Mouse (Mus musculus) c-Kit-positive CD71-positive TER-119-negative erythroid progenitor cells, embryonic 14.5 days (primary cell): Measurements from ENCODE around the gene Tmem178.
A peak's percentile ranks its signal among the peaks of the same experiment; 100 is the strongest.
"Not testable (repeated sequence)": the region's sequence is repeated elsewhere in the genome, so short reads cannot be mapped to it uniquely, and the experiment has no call there.

ENCODE experiments used
- DNase-seq: peaks from one replicate; pipeline ENCODE4 v3.0.0-alpha.2; 2013; ENCODE audit warnings: low read depth

Tmem178 gene

DNA sequence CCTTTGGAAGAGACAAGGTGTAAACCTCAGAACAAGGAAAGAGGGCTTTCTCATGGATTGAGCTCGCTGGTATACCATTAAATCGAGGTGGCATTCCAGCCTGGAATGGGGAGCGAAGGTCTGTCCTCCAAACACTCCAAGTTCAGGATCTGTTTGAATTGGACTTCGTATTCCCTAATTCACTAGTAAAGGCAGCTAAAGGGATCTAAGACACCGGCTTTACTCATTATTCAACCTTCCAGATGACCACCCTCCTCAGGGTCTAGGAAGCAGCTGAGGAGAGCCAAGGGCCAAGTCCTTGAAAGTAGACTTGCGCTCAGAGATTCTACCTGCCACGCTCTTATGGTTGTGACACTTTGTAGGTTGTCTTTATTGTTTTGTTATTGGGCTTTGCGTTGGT lies 1.1 kb downstream of the Tmem178 start:
- DNase-seq, result not testable (repeated sequence)

GRCm38 (mm10) chr17:80946091-80946885 lies 1.9 kb downstream of the Tmem178 start:
- no peak for DNase-seq

DNA sequence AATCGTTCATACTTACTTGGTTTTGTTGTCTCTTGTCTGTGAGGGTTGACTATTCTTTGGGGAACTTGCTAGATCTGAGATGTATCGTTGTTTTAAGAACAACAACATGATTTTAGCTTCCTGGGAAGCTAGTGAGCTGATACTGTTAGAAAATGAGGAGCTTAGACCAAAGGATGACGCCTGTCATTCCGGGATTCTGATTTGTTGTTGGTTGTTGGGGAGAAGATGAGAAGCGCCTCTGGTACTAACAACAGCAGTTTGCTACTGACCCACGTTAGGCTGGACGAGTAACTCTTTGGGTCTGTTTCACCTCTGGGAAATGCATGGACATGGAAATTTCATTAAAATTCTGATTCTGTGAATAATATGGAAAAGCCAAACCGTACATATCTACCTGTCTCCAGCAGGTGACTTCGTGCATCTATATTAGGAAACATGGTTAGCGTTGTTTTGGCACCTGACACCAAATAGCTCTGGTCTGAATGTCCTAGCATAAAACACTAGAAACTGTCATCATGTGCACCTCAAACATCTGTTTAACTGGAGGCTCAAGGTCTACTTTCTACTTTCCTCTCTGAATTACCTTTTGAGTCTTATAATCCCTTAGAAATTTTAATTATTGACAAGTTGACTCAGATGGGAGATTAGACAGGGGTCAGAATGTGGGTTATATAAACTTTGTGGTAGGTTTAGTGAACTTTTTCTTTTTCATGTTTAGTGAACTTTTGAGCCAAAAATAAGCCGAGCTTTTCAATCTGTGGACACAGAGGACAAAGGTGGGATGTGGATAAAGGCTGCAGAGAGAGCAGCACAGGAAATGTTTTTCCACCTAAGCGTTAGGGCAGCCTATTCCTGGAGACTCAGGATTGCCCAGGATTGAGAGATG lies 2.9 kb downstream of the Tmem178 start:
- DNase-seq, result no peak

- DNase-seq, result no peak
These were observed 5.0 kb downstream of the Tmem178 start for GRCm38 (mm10) chr17:80949382-80949781.

DNA sequence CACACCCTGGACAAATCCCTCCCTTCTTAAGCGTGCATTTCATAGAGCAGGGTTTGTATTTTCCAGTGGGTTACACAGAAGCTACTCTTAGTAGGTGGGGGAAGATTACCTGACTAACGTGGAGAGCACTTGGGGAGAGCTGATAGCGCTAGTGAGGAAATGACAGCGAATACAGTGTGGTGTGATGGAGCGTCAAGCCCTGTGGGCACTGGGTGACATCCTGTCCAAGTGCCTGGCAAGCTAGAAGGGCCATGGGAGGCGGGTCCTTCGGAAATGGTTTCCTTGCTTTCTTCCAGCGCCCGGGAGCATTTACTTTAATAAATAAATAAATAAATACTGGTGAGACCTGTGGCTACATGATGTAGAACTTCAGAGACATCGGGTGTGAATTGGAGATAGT lies 5.5 kb downstream of the Tmem178 start:
- DNase-seq, result no peak

DNA sequence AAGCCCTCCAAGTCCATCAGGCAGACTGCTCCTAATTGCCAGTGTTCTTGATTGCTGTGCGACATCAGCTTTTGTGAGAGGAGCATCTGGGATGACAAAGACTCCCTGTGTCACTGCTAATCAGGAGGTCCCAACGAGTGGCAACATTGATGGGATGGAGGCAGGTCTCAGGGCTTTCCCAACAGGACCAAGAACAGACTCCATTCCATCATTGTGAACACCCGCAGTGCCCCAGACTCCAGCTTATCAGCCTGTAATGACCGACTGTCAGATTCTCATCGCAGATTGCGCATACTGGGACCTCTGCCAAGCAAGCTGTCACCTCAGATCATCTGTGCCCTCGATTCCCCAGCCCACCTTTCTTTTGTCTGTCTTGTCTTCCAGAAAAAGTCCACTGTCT lies 7.9 kb downstream of the Tmem178 start:
- no peak for DNase-seq

DNA sequence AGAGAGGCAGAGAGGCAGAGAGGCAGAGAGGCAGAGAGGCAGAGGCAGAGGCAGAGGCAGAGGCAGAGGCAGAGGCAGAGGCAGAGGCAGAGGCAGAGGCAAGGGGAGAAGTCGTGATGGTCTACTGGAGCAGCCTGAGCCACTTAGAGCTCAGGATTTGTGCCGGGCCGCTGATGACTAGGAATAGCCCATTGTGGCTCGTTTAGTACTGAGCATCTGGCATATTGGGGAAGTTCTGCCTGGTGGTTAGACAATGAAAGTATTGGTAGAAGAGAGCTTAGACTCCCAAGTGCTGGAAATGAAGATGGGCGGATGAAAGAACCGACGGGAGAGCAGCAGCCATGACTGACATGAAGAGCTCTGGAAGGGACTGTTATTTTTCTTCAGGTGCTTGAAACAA lies 11.0 kb downstream of the Tmem178 start:
- no peak for DNase-seq

DNA sequence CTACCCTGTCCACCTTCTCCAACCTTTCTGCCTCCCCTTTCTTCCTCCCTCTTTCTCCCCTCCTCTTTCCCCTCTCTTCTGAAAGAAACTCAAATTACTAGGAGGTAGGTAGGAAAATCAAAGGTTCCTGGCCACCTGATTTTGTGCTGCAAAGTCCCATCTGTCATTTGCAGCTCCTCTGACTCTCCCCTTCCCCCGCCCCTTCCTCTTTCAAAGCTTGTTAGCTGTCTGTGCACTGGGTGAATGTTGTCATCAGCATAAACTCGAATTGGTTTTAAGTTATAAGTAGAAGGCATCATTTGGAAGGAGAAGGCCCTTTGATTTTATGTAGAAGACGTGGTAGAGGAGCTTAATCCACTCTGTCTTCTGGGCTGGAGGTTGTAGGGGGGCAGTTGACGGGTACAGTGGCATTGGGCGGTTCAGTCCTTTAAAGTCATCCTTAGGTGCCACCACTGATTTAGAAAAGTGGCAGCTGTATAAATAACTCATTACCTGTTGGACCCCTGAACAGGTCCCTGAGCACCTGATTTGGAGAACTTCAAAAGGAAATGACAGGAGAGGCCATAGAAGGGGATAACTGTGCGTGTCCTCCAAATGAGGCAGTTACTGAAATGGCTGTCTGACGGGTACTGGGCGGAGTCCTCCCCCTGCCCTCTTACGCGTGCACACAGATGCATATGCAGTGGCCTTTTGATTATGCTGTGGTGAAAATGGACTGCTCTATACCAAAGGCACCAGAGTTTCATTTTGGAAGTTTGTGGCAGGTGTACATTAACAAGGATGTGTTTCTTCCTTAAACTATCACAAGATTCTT lies 11.8 kb downstream of the Tmem178 start:
- no peak for DNase-seq

- DNase-seq, result no peak
These were observed 13.9 kb downstream of the Tmem178 start for GRCm38 (mm10) chr17:80958332-80958731.

DNA sequence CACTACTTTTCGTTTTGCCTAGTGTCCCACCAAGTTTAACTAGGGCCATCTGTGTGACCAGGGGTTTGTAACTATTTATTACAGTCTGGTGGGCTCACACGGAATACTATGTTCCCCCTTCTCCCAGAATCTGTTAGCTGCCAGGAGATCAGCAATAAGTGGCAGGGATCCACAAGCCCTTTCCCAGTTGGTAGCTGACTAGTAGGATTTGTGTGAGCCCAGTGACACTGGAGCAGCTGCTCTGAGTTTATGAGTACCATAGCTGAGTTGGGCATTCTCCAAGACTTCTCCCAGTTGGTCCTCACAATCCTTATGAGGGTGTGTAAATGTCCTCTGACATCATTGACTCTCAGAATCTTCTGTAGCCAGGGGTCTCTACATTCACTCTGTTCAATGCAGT lies 15.4 kb downstream of the Tmem178 start:
- no peak for DNase-seq

DNA sequence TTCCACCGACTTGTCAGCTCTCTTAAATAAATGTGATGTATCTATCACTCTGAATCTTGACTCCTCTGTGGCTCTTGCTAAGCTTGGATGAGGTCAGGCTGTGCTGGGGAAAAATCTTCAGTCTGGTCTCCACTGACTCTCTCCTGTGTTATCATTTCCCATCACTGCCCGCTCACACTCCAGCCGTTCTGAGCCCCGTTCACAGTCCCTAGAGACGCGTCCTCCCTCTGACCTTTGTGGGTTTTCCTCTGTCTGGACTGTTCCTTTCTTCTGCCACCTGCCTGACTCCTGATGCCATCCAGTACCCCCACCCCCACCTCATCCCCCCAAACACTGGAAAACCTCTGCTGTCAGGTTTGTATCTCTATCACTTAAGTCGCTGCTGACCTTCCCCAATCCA lies 23.0 kb downstream of the Tmem178 start:
- DNase-seq, result no peak

DNA sequence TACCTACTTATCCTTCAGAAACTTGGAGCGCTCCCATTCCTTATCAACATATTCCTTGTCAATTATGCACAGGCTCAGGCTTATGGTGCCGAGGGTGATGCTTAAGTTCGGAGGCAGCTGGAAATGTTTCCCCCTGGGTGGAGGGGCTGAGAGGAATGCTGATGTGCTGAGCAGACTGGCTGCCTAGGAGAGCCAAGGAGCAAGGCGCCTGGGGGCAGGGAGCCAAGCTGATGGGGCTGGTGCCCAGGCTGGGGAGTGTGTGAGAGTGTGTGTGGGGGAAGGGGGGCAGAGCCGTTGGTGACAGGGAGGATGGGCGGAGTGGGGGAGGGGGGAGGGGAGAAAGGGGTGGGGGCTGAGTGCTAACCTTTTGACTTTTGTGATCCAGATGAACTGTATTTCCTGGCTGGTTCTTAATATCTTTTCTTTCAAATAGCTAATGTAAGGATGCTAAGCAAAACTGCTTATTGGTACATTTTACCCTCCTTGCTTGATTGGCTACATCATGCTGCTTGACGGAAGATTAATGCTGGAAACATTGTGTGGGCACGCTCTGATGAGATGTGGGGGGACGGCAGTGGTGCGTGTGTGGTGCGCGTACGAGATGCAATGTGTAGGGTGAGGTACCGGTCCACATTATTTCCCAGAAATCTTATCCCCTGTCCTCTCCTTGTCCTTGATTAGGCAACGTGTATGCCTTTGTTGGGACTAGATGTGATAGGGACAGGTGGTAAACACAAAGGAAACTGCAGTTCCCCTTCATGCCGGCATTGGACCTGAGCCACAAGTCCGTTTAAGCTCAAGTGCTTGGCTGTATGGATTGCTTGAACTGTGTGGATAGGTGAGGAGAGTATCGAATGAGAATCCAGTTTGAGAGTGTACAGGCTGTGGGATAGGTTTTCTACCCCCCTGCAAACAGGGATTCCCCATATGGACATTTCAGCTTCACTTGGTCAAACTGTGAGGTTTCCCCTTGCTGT lies 25.5 kb downstream of the Tmem178 start:
- no peak for DNase-seq

DNA sequence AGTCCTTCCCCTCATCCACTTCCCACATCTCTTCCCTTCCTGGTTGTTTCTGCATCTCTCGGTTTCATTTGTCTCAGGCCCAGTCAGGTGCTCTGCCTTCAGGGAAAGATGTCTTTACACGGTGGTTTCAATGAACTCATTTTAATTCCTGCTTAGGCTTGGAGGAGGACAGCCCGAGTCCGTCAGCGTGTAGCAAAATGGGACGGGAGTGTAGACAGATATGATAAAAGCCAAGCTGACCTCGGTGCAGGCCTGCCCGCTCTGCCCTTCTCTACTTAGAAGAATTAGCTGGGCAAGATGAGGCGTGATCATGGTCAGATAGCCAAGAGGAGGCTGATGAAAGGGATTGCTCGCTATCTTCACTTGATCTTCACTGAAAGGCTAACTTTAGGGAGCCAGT lies 26.3 kb downstream of the Tmem178 start:
- DNase-seq, result no peak

DNA sequence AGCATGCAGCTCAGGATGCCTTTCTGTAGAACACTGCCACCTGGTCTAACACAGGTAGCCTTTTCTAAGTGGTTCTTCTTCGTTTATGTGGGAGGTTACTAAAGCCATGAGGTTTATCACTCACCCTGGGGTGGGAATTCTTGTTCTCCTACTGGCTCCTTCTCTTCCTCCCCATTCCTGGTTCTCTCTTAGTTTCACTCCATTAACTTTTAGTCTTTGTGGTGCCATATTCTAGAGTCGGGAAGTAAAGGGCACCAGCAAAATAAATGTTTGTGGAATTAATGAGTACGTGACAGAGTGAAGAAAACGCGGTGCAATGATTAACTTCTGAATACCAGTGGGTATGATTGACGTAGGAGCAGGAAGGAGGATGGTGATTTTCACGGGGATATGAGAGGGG lies 28.5 kb downstream of the Tmem178 start:
- DNase-seq, result no peak

DNA sequence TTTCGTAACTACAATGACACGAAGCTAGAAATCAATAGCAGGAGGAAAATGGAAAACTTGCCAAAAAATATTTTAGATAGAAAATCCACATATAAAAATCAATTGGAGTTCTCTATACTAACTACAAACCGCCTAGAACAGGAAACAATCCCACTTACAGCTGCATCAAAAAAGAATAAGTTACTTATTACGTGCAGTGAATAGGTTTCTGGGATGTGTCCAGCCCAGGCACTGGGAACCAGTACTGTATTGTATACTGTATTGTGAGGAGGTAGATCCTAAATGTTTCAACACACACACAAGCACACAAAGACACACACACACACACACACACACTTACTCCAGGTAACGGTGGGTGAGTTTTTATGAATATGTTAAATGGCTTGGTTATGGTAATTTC lies 32.8 kb downstream of the Tmem178 start:
- DNase-seq, result no peak

- DNase-seq, result no peak
These were observed 35.7 kb downstream of the Tmem178 start for GRCm38 (mm10) chr17:80980096-80980495.

DNA sequence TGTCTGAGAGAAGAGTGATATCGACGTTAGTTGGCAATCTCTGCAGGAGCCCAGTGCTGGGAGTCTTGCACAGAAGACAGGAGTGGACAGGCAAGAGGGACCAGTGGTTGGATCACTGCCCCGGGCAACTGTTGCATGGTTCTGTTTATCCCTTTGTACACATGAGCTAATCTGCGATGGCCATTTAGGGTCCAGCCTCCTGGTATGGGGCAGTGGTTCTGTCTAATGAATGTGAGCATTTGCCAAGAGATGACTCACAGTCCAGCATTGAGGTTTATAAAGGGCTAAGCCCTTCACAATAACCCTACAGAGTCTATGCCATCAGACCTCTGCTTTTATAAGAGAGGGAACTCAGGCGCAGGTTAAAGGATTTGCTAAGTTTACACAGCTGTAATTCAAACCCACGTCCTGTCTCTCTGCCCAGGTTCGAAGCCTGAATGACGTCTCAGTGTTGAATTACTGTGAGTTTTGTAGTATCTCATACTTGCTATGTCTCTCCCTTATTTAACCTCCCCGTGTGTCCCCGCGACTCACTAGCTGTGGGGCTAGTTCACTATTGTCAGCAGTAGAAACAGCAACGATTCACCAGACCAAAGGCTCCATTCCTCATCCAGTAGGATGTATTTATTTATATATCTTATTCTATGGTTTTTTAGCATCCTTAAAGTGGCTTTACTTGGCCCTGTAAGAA lies 37.4 kb downstream of the Tmem178 start:
- no peak for DNase-seq

DNA sequence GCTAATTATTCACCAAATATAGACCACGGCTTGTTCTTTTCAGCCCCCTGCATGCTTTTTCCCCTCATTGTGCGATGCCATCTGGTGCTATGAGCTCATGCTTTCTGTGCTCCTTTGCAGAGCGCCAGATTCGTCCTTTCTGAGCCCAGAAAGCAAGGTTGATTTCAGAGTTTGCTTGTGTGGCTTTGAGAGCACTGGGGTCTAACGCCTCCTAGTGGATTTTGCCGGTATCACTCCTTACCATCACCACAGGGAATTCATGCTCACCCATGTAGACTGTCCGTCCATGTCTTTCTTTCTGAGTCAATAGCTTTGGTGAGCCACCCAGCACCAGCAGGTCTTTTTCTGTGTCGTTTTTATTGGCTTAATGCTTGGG lies 38.0 kb downstream of the Tmem178 start:
- peak; percentile 16 for DNase-seq

DNA sequence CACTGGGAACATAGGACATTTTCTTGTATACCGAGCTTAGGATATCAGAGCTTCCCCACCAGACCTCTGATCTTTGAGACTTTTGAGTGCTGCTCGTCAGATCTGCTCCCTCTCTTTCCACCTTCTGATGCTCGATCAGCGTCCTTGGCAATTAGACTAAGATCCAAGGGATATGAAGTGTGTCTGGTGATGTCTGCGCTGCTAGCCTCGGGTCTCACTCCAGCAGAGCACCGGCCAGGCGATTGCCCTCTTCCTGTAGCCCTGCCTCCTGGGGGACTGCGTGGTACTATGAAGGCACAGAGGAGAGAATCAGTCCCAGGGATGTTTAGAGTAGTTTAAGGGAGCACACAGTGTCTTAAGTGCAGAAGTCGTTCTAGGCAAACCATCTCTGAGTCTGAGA lies 38.5 kb downstream of the Tmem178 start:
- no peak for DNase-seq

DNA sequence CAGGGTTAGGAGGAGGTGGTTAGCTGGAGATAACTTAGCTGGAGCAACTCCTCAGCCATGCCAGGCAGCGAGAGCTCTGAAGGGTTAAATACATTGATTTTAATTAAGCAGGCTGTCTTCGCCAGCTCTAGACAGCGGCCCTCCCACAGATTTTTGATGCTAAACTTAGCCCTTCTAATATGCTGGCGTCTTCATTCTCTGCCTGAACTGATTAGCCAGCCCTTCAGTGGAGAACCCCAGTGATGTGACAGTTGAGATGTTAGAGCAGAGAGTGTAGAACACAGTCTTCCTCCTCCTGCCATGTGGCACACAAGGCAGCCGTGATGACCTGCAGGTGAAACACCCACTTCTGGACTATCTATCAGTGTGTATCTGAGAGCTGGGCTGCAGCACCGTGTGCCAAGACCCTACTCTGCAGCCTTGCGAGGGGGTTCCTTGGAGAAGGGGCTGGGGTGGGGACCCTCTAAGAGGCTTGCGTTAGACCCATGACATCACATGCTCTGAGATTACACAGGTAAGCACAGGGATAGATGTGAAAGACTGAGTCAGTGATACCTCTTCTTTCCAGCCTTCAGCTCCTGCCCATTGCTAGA lies 47.2 kb downstream of the Tmem178 start:
- no peak for DNase-seq
